Mouse (Mus musculus) neural tube, embryonic 14.5 days (tissue): ENCODE data around the gene Tspan3. TPM values are rescaled to one million over a fixed set of nuclear protein-coding genes. Genes with fewer than 3 reads are reported as not detected.

Experiments
- ATAC-seq: fragments of 200-750 bp; cut with Nextera tagmentation; 2 replicates; pipeline ENCODE4 v1.8.0; 2017; ENCODE audit warnings: low read depth, mild to moderate bottlenecking, moderate TSS enrichment, moderate library complexity
- H3K27ac ChIP-seq: fragments of 300-500 bp; sonication (generic); 2 replicates; pipeline ENCODE4 v1.5.1; 2014; ENCODE audit warnings: low read depth, mild to moderate bottlenecking, control low read depth, low read length, moderate library complexity, mixed read lengths
- H3K27me3 ChIP-seq: fragments of 300-500 bp; sonication (generic); 2 replicates; pipeline ENCODE4 v1.6.1; 2014; ENCODE audit warnings: low read length; ENCODE audit not compliant: control insufficient read depth, insufficient read depth
- H3K36me3 ChIP-seq: fragments of 300-500 bp; sonication (generic); 2 replicates; pipeline ENCODE4 v1.6.1; 2014; ENCODE audit warnings: low read length, mixed read lengths; ENCODE audit not compliant: control insufficient read depth, insufficient read depth
- H3K4me1 ChIP-seq: fragments of 300-500 bp; sonication (generic); 2 replicates; pipeline ENCODE4 v1.6.1; 2014; ENCODE audit warnings: low read length; ENCODE audit not compliant: control insufficient read depth, insufficient read depth
- H3K4me2 ChIP-seq: fragments of 300-500 bp; sonication (generic); 2 replicates; pipeline ENCODE4 v1.6.1; 2014; ENCODE audit warnings: mild to moderate bottlenecking, low read depth, low read length, control low read depth
- H3K4me3 ChIP-seq: fragments of 300-500 bp; sonication (generic); 2 replicates; pipeline ENCODE4 v1.5.1; 2014; ENCODE audit warnings: low read depth, low read length, control low read depth, mixed read lengths
- H3K9ac ChIP-seq: fragments of 300-500 bp; sonication (generic); replicated peaks from 2 replicates; pipeline ENCODE4 v1.6.1; 2014; ENCODE audit warnings: low read depth, mild to moderate bottlenecking, control low read depth, low read length, mixed read lengths
- H3K9me3 ChIP-seq: fragments of 300-500 bp; sonication (generic); 2 replicates; pipeline ENCODE4 v1.6.1; 2016; ENCODE audit warnings: low read length; ENCODE audit not compliant: control insufficient read depth
- WGBS: fragments of 180-500 bp; shearing (Covaris S2); extraction: QIAGEN DNeasy Blood & Tissue Kit; methylation state at CpG from one replicate; pipeline ENCODE4 v1.1.7; 2014; 5-methylcytosine and 5-hydroxymethylcytosine counted together
- polyA plus RNA-seq: library from polyadenylated mRNA; unstranded; fragments of >200 nt; fragmentation: Nextera tagmentation; extraction: Ambion mirVana; gene quantifications from 2 replicates; pipeline ENCODE4 v1.2.1, GENCODE M21; 2014

The Tspan3 gene
- polyA plus RNA-seq, 1 experiment from 2014 or later, result 598 TPM

GRCm38 (mm10) chr9:56108174-56108573 lies 57.1 kb downstream of the Tspan3 start:
- H3K9ac ChIP-seq, result no peak overlapping the region
- no peaks in the 10 kb centered on the region for H3K4me1 ChIP-seq
- WGBS, result 88% methylated on average over 5 of the region's 5 CpGs
- no peak for ATAC-seq
- H3K27ac ChIP-seq, result no peak overlapping the region
- no peak overlapping the region for H3K4me3 ChIP-seq
- no peaks in the 10 kb centered on the region for H3K9me3 ChIP-seq
- H3K4me2 ChIP-seq, result no peak overlapping the region
- H3K27me3 ChIP-seq, result no peaks in the 10 kb centered on the region
- no peaks in the 10 kb centered on the region for H3K36me3 ChIP-seq

GRCm38 (mm10) chr9:56107527-56107926 lies 57.8 kb downstream of the Tspan3 start:
- H3K9ac ChIP-seq, result no peak overlapping the region
- H3K9me3 ChIP-seq, result no peaks in the 10 kb centered on the region
- no peak overlapping the region for H3K4me2 ChIP-seq
- H3K27ac ChIP-seq, result no peak overlapping the region
- H3K4me1 ChIP-seq, result no peaks in the 10 kb centered on the region
- no peaks in the 10 kb centered on the region for H3K27me3 ChIP-seq
- no peak for ATAC-seq
- 84% methylated on average over 6 of the region's 6 CpGs for WGBS
- no peaks in the 10 kb centered on the region for H3K36me3 ChIP-seq
- H3K4me3 ChIP-seq, result no peak overlapping the region

DNA sequence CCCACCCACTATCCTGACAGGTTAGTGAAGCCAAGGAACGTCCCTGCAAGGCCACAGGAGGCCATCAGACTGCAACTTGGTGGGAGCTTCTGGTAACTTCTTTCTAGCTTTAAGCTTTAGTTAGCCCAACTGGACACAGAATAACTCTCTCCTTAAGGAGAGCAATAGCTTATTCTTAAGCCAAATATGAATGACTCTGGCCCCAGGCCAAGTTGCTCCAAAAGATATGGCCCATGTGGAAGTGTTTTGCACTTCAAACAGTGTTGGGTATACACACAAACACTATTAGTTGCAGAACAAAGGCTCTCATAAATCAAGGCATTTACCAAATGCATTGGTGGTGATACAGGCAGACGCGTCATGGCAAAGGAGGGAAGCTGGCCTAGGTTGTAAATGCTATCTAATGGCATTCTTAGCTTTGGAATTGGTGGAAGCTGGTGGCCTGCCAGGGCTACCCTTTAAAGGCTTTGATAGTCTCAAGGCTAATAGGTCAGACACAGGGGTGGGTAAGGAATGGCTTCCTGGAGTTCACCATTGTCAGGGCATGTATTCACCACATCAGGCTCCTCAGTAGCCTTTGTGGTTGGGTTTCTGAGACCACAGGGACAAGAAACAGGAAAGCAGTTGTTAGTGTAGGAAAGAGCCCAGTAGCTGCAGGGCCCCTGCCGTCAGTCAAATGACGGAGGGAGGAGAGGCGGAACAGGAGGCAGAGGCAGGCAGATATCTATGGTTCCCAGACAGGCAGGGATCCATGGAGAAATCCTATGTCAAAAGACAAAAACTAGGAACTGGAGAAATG lies 58.8 kb downstream of the Tspan3 start:
- H3K4me1 ChIP-seq, result no peaks in the 10 kb centered on the region
- no peak overlapping the region for H3K9ac ChIP-seq
- H3K9me3 ChIP-seq, result no peaks in the 10 kb centered on the region
- H3K36me3 ChIP-seq, result no peaks in the 10 kb centered on the region
- no peaks in the 10 kb centered on the region for H3K27me3 ChIP-seq
- H3K4me3 ChIP-seq, result no peak overlapping the region
- whole genome bisulfite sequencing, result 42% methylated on average over 6 of the region's 6 CpGs
- H3K4me2 ChIP-seq, result no peak overlapping the region
- no peak for ATAC-seq
- no peak overlapping the region for H3K27ac ChIP-seq

GRCm38 (mm10) chr9:56104921-56105320 lies 60.4 kb downstream of the Tspan3 start:
- Histone ChIP-seq H3K4me2 (no peak overlapping the region), H3K9ac (no peak overlapping the region), H3K36me3 (no peaks in the 10 kb centered on the region), H3K4me3 (no peak overlapping the region), H3K9me3 (no peaks in the 10 kb centered on the region), H3K27me3 (no peaks in the 10 kb centered on the region), H3K27ac (no peak overlapping the region), H3K4me1 (no peaks in the 10 kb centered on the region)
- no peak for ATAC-seq
- WGBS, result 47% methylated on average over 6 of the region's 7 CpGs

DNA sequence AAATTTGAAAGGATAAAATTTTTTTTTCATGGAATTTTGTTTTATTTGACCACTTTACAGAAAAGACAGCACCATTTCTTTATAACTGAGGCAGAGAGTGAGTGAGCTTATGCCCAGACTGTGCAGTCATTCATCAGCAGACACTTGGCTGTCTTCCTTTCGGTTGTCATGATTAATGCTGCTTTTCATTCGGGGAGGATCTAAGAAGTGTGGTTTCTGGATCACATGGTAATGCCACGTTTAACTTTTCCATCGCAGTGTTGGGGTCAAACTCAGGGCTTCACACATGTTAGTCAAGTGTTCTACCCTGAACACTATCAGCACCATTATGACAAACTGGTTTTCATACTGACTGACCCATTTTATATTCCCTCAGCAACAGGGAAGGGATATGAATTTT lies 64.3 kb downstream of the Tspan3 start:
- Histone ChIP-seq H3K4me3 (no peak overlapping the region), H3K27ac (no peak overlapping the region), H3K4me2 (no peak overlapping the region), H3K9ac (no peak overlapping the region), H3K36me3 (no peaks in the 10 kb centered on the region), H3K27me3 (no peaks in the 10 kb centered on the region), H3K4me1 (no peaks in the 10 kb centered on the region), H3K9me3 (no peaks in the 10 kb centered on the region)
- ATAC-seq, result no peak
- WGBS, result 28% methylated on average over 4 of the region's 4 CpGs

GRCm38 (mm10) chr9:56100041-56100522 lies 65.2 kb downstream of the Tspan3 start:
- H3K27ac ChIP-seq, result no peak overlapping the region
- H3K4me3 ChIP-seq, result no peak overlapping the region
- H3K4me2 ChIP-seq, result no peak overlapping the region
- no peaks in the 10 kb centered on the region for H3K9me3 ChIP-seq
- H3K27me3 ChIP-seq, result no peaks in the 10 kb centered on the region
- WGBS, result 88% methylated on average over 7 of the region's 7 CpGs
- no peaks in the 10 kb centered on the region for H3K4me1 ChIP-seq
- no peak overlapping the region for H3K9ac ChIP-seq
- ATAC-seq, result no peak
- no peaks in the 10 kb centered on the region for H3K36me3 ChIP-seq

- 86% methylated on average over 4 of the region's 4 CpGs for WGBS
- no peak overlapping the region for H3K27ac ChIP-seq
- H3K4me3 ChIP-seq, result no peak overlapping the region
- no peaks in the 10 kb centered on the region for H3K4me1 ChIP-seq
- H3K9me3 ChIP-seq, result no peaks in the 10 kb centered on the region
- H3K27me3 ChIP-seq, result no peaks in the 10 kb centered on the region
- no peak for ATAC-seq
- H3K4me2 ChIP-seq, result no peak overlapping the region
- no peaks in the 10 kb centered on the region for H3K36me3 ChIP-seq
- no peak overlapping the region for H3K9ac ChIP-seq
Measured at GRCm38 (mm10) chr9:56097584-56098298, 67.5 kb downstream of the Tspan3 start.

GRCm38 (mm10) chr9:56092102-56092501 lies 73.2 kb downstream of the Tspan3 start:
- no peaks in the 10 kb centered on the region for H3K36me3 ChIP-seq
- no peak overlapping the region for H3K4me2 ChIP-seq
- WGBS, result 64% methylated on average over 2 of the region's 2 CpGs
- no peak overlapping the region for H3K9ac ChIP-seq
- no peak overlapping the region for H3K4me3 ChIP-seq
- no peak for ATAC-seq
- H3K4me1 ChIP-seq, result peaks cover 3% of the 10 kb centered on the region; the same call in 1 of the 2 replicates
- no peak overlapping the region for H3K27ac ChIP-seq
- H3K27me3 ChIP-seq, result no peaks in the 10 kb centered on the region
- no peaks in the 10 kb centered on the region for H3K9me3 ChIP-seq
